ENCODE assay signal across 8 mouse cellular contexts in the genomic region with DNA sequence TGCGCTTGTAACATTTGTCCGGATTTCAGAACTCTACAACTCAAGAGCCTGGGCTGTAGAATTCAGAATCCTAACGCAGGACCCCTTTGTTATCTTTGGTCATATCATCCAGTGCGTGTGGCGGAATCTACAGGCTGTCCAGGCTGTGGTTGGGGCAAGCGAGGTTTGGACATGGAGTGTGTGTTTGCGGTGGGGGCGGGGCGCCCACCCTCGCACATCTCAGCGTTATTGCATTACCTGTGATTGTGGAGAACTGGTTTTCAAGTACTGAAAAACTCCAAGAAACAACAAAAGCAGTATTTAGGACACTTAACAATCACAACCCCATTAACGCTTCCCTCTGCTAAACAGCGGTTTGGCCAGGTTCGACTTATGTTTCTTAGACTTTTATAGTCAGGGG. TPM values are rescaled to one million over a fixed set of nuclear protein-coding genes. Genes with fewer than 3 reads are reported as not detected.
DNase-seq lines count a peak whose midpoint lies in the region; ATAC-seq and TF ChIP-seq lines count a peak whose summit lies in the region.

No protein-coding gene starts in this region.

- no peak overlapping the region for H3K27ac ChIP-seq in spleen, adult 2 months (ENCODE audit: insufficient read depth, low read length)
- peak overlapping the region; percentile 87 for H3K27ac ChIP-seq in heart, embryonic 16.5 days (ENCODE audit: low read length)
- H3K27ac ChIP-seq in liver, embryonic 16.5 days (ENCODE audit: low read length) = no peak overlapping the region

- no peak for TF ChIP-seq POLR2A in spleen, adult 2 months (IDR thresholded peaks at IDR 0.05; ENCODE audit: low read depth, low read length)

- peak overlapping the region; percentile 97 for H3K4me2 ChIP-seq in heart, embryonic 16.5 days (ENCODE audit: low read depth, low read length)
- H3K4me2 ChIP-seq in liver, embryonic 16.5 days (ENCODE audit: low read depth, low read length) = peak overlapping the region; percentile 99

- WGBS in spleen, adult 2 months = 11% methylated on average over 14 of the region's 14 CpGs
- whole genome bisulfite sequencing in heart, embryonic 16.5 days = 3% methylated on average over 14 of the region's 14 CpGs
- 5% methylated on average over 14 of the region's 14 CpGs for WGBS in liver, embryonic 16.5 days (ENCODE audit: insufficient replicate concordance)

- no peaks in the 10 kb centered on the region for H3K36me3 ChIP-seq in spleen, adult 2 months (ENCODE audit: control insufficient read depth, insufficient read depth, low read length)
- no peaks in the 10 kb centered on the region for H3K36me3 ChIP-seq in heart, embryonic 16.5 days (ENCODE audit: control insufficient read depth, insufficient read depth)
- no peaks in the 10 kb centered on the region for H3K36me3 ChIP-seq in liver, embryonic 16.5 days (ENCODE audit: control insufficient read depth, insufficient read depth)

- TF ChIP-seq CTCF in spleen, adult 2 months (IDR thresholded peaks at IDR 0.05; ENCODE audit: extremely low read depth, insufficient read depth, insufficient read length, insufficient replicate concordance) = no peak

- H3K4me3 ChIP-seq in spleen, adult 2 months (ENCODE audit: extremely low read depth, insufficient read depth, insufficient read length) = peak overlapping the region; percentile 61; the same call in 1 of the 2 replicates
- peak overlapping the region; percentile 71 for H3K4me3 ChIP-seq in heart, embryonic 16.5 days (ENCODE audit: low read length)
- H3K4me3 ChIP-seq in liver, embryonic 16.5 days (ENCODE audit: low read depth, low read length) = peak overlapping the region; percentile 81

- no peak for ATAC-seq in heart, embryonic 16.5 days (replicated peaks; ENCODE audit: extremely low read depth, insufficient read depth, low FRiP score)
- ATAC-seq in liver, embryonic 16.5 days (ENCODE audit: low read depth) = no peak
- no peak for ATAC-seq in granulocyte monocyte progenitor cell, adult 5-6 weeks (replicated peaks; ENCODE audit: poor library complexity, severe bottlenecking)

- H3K27me3 ChIP-seq in spleen, adult 2 months (ENCODE audit: control insufficient read depth, insufficient read depth, low read length) = peaks cover 1% of the 10 kb centered on the region; the same call in 1 of the 2 replicates
- H3K27me3 ChIP-seq in heart, embryonic 16.5 days (ENCODE audit: control insufficient read depth, insufficient read depth, low read length) = no peaks in the 10 kb centered on the region
- H3K27me3 ChIP-seq in liver, embryonic 16.5 days (ENCODE audit: control insufficient read depth, insufficient read depth, low read depth, low read length) = no peaks in the 10 kb centered on the region; the same call in 1 of the 2 replicates

- no peaks in the 10 kb centered on the region; the same call in 1 of the 2 replicates for H3K4me1 ChIP-seq in spleen, adult 2 months (ENCODE audit: control insufficient read depth, insufficient read depth, insufficient read length)
- peaks cover 8% of the 10 kb centered on the region for H3K4me1 ChIP-seq in heart, embryonic 16.5 days (ENCODE audit: control insufficient read depth, insufficient read depth, low read length)
- peaks cover 12% of the 10 kb centered on the region for H3K4me1 ChIP-seq in liver, embryonic 16.5 days (ENCODE audit: control insufficient read depth, low read depth, low read length)

- peak; percentile 45 to 73 for DNase-seq in adrenal gland, adult (ENCODE audit: inconsistent age in 2 of 2, low spot score in 1 of 2)
- no peak for DNase-seq in adrenal gland, postnatal 25 days
- DNase-seq in spleen, adult 2 months (ENCODE audit: low read depth in 1 of 2, low spot score in 2 of 2) = no peak
- DNase-seq in spleen, postnatal 10 days (ENCODE audit: low spot score in 2 of 2) = no peak
- DNase-seq in urinary bladder, postnatal 10 days (ENCODE audit: low spot score) = no peak

- no peaks in the 10 kb centered on the region for H3K9me3 ChIP-seq in heart, embryonic 16.5 days (replicated peaks; ENCODE audit: control insufficient read depth, low read length)
- H3K9me3 ChIP-seq in liver, embryonic 16.5 days (replicated peaks; ENCODE audit: control insufficient read depth, low read length) = no peaks in the 10 kb centered on the region

- H3K9ac ChIP-seq in heart, embryonic 16.5 days (ENCODE audit: low read length) = peak overlapping the region; percentile 78
- H3K9ac ChIP-seq in liver, embryonic 16.5 days (ENCODE audit: low read depth, low read length) = peak overlapping the region; percentile 58

RNA-seq across cellular contexts. Expression of a gene that starts 9.1 kb away (rescaled TPM):
- 38.0 and 55.6 TPM in 2 replicates for total RNA-seq in adrenal gland, postnatal 25 days (2021)
- polyA plus RNA-seq in spleen, adult 2 months (2012; rRNA removed) = 1.2 and 1.3 TPM in 2 replicates
- polyA plus RNA-seq in heart, embryonic 16.5 days (2015; fragmentation: Nextera tagmentation; extraction: Ambion mirVana) = 15.5 and 15.8 TPM in 2 replicates
- 2.5 and 3.1 TPM in 2 replicates for polyA plus RNA-seq in liver, embryonic 16.5 days (2015; fragmentation: Nextera tagmentation; extraction: Ambion mirVana)
- total RNA-seq in granulocyte monocyte progenitor cell, adult 5-6 weeks (2014; fragmentation: Nextera tagmentation) = 5.6 and 8.7 TPM in 2 replicates
- 5.9 and 10.7 TPM in 2 replicates for total RNA-seq in granulocyte monocyte progenitor cell, adult 5-6 weeks (2017)

Comparison
In these comparisons a context has a peak if more than half of its experiments do, and no peak if none do; other contexts are left out.
1. DNase-seq: peak in adrenal gland, adult (2 of 2); none in adrenal gland, postnatal 25 days (single experiment), spleen, adult 2 months (0 of 2), spleen, postnatal 10 days (0 of 2) and urinary bladder, postnatal 10 days (single experiment).
2. Peak in every context shown above with its lines, with median percentiles within 50 percentile points of each other: H3K4me3 ChIP-seq.